Mouse (Mus musculus) monocyte, adult 59 days (primary cell): Measurements from ENCODE around the gene Nol8. TPM values are rescaled to one million over a fixed set of nuclear protein-coding genes. Genes with fewer than 3 reads are reported as not detected.

Experiments used
- total RNA-seq, 2 experiments: library from RNA; stranded (reverse); gene quantifications; one replicate each; pipeline ENCODE4 v1.2.4; 2023

Nol8 gene
- 10 to 100 TPM; 19.2 to 22.4 TPM for total RNA-seq

GRCm38 (mm10) chr13:49652481-49653179 lies at the start of gene Nol8, which contains the start of gene Cenpp:
Nol8 (plus strand) TSS chr13:49653078.
Cenpp (minus strand) TSS chr13:49652785.

GRCm38 (mm10) chr13:49607714-49608113 lies 45.2 kb upstream of the Nol8 start, which contains the start of gene Ogn:
Ogn (plus strand) TSS chr13:49608046.

GRCm38 (mm10) chr13:49681351-49682232 lies 28.7 kb downstream of the Nol8 start, which contains the start of gene Iars:
Iars (plus strand) TSS chr13:49682100.

Other genes with a start within 250 kb of the Nol8 start
- gene Ippk, start 231.8 kb upstream of the Nol8 start, total RNA-seq, result 1 to 10 TPM; 4.7 to 4.9 TPM
- under 1 TPM; 0.94 TPM for gene Tes3-ps, start 159.8 kb upstream of the Nol8 start, total RNA-seq
- gene Ecm2, start 148.3 kb upstream of the Nol8 start, total RNA-seq, result not detected
- gene Aspn, start 108.6 kb upstream of the Nol8 start, total RNA-seq, result not detected
- under 1 TPM in 1 of 2 experiments, not detected in 1; 0.47 TPM for gene Omd, start 70.6 kb upstream of the Nol8 start, total RNA-seq
- under 1 TPM; 0.21 to 0.60 TPM for gene Ogn, start 45.0 kb upstream of the Nol8 start, total RNA-seq
- gene Cenpp, start 293 bp upstream of the Nol8 start, total RNA-seq, result under 1 TPM in 1 of 2 experiments, not detected in 1; 0.67 TPM
- 10 to 100 TPM; 54.6 to 59.1 TPM for gene Iars, start 29.0 kb downstream of the Nol8 start, total RNA-seq
- not detected for gene Gm30302, start 145.9 kb downstream of the Nol8 start, total RNA-seq